Mouse (Mus musculus) cortical plate, adult 2 months (tissue): ENCODE measurements around the gene Acot5. TPM values are rescaled to one million over a fixed set of nuclear protein-coding genes. Genes with fewer than 3 reads are reported as not detected.
"Not testable (repeated sequence)": the region's sequence is repeated elsewhere in the genome, so short reads cannot be mapped to it uniquely, and the experiment has no call there.

Experiments used
- H3K27ac ChIP-seq: fragments of 200-500 bp; 2 replicates; pipeline ENCODE4 v1.5.1; 2012; ENCODE audit warnings: low read length, control low read depth, inconsistent platforms; ENCODE audit not compliant: insufficient read depth
- H3K4me1 ChIP-seq: fragments of 200-500 bp; 2 replicates; pipeline ENCODE4 v1.6.1; 2011; ENCODE audit warnings: low read length; ENCODE audit not compliant: control insufficient read depth, insufficient read depth
- H3K4me3 ChIP-seq: fragments of 200-500 bp; 2 replicates; pipeline ENCODE4 v1.5.1; 2011; ENCODE audit warnings: mild to moderate bottlenecking, low read length, control low read depth; ENCODE audit not compliant: insufficient read depth
- CTCF ChIP-seq: fragments of 200-500 bp; IDR thresholded peaks from 2 replicates; pipeline ENCODE4 v1.5.1; 2011; ENCODE audit warnings: mild to moderate bottlenecking, control low read depth, low read length; ENCODE audit not compliant: insufficient read depth; ENCODE audit errors: extremely low read depth
- POLR2A ChIP-seq: fragments of 200-500 bp; IDR thresholded peaks from 2 replicates; pipeline ENCODE4 v1.6.1; 2011; ENCODE audit warnings: mild to moderate bottlenecking, low read length, control low read depth; ENCODE audit not compliant: insufficient read depth; ENCODE audit errors: extremely low read depth
- polyA plus RNA-seq: library from polyadenylated mRNA; depleted of rRNA; stranded (reverse); fragments of >200 nt; gene quantifications from 2 replicates; pipeline ENCODE4 v1.2.3, GENCODE M21; 2012

Acot5 gene
- polyA plus RNA-seq, 1 experiment: 4.1 TPM

DNA sequence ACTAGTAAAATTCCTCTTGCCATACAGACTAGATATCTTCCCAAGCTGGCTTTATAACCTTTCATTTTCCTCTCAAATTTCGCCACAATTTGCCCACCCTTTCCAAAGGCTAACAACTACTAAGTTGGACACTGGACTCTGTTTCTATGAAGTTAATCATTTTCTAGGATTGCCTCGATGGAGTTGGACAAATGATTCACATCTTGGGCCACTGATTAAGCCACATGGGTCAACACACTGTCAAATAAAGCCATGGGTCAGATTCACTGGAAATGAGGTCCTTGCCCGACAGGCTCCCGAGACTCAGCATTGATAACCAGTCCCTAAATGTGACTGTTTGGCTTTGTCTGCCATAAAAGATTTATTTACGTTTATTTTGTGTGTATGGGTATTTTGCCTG lies 26.9 kb upstream of the Acot5 start:
- TF ChIP-seq CTCF: no peak
- TF ChIP-seq POLR2A: no peak

DNA sequence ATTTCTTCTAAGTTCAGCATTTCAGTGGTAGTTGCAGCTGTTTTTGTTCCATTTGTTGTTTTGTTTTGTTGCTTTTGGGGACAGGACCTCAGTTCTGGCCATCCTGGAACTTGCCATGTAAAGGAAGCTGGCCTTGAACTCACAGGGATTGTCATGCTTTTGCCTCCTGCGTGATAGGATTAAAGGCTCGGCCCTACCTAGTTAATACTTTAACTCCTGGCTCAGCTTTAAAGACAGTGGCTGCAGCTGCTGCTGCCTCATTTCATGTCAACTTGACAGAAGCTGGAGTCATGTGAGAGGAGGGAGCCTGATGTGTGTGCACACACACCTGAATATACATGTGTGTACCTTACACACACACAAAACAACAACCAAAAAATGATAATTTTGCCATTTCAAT lies 25.1 kb upstream of the Acot5 start:
- no peak overlapping the region for H3K27ac ChIP-seq
- H3K4me3 ChIP-seq: no peak overlapping the region
- TF ChIP-seq POLR2A (no peak), CTCF (no peak)
- no peaks in the 10 kb centered on the region for H3K4me1 ChIP-seq

More for the DNA sequence above, 26.9 kb upstream of the Acot5 start:
- Histone ChIP-seq H3K27ac (no peak overlapping the region), H3K4me1 (no peaks in the 10 kb centered on the region), H3K4me3 (no peak overlapping the region)

DNA sequence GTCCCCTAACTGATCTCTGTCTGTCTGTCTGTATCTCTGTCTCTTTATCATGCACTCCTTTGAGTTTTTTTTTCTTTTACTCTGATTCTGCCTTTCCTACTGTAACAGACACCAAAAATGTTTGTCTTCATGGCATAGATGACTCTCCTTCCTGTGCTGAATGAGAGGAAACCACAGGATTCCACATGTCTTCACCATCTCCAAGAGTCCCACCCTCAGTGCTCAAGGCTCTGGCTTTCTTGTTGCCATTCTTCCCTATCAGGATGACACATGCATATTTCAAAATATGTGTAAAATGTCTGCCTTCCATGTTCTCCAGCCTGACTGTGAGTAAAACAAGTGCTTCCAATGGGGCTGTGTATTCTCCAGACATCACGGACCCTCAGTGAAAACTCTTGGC lies 22.2 kb upstream of the Acot5 start:
- no peak overlapping the region for H3K27ac ChIP-seq
- no peaks in the 10 kb centered on the region for H3K4me1 ChIP-seq
- no peak overlapping the region for H3K4me3 ChIP-seq
- no peak for TF ChIP-seq CTCF
- no peak for TF ChIP-seq POLR2A

DNA sequence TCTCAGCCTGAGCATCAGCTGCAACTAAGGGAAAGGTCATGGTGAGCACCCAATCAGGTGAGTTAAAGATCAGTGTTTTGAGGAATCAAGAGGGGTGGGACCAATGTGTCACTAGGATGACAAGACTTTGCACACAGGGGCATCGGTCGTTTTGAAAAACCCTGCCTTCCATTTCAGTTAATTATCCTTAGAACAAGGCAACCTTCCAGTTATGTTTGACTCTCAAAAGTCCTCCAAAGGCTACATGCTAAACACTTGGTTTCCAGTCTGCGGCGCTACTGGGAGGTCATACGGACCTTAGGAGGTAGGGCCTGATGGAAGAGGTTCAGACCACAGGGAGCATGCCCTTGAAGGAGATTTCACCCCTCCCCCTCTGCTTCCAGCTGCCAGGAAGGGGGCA lies 18.4 kb upstream of the Acot5 start:
- not testable (repeated sequence) for H3K4me3 ChIP-seq, H3K27ac ChIP-seq, H3K4me1 ChIP-seq

DNA sequence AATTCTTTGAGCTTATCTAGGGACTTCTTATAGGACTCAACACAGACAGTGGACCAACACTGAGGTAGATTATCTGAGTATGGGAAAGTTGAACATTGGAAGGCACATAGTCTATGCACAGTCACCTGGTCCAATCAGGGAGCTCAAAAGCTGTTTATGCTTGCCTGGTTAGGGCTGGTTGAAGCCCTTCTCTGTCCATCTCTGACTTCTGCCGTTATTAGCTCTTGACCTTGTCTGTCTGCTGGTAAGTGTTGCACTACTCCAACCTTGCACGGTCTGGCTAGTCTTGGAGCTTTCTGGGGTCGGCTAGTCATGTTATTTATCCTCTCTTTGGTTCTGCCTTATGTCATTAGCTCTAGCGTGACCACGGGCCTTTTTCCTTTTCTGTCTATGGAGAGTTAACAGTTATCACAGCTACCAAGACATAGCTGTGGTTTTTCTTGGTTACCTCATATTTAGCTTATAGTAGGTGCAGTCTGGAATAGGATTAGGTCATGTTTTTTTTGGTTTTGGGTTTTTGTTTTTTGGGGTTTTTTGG lies 17.1 kb upstream of the Acot5 start, which contains the start of gene Acot3:
Acot3 (plus strand) TSS at position 208 of the 538 bp plus-strand sequence.
- TF ChIP-seq POLR2A (no peak), CTCF (no peak)
- Histone ChIP-seq H3K4me3 (peak within 1 kb of the TSS; percentile 51; the same call in 1 of the 2 replicates), H3K4me1 (peaks cover 2% of the 10 kb centered on the region; the same call in 1 of the 2 replicates), H3K27ac (no peak within 1 kb of the TSS)

DNA sequence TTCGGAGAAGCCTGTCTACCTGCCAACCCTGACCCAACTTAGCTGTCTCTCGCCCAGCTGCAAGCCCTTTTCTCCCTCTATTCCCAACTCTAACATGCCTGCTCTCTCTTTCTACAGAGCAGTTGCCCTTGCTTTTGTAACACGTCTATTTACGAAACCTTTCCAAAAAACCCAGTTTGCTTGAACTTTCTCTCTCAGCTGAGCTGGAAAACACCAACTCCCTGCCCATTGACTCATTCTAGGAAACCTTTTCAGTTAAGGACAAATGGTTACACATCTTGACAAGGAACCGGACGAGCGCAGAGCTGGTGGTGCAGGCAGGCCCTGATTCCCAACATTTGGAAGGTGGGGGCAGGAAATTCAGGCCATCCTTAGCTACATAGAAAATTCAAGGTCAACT lies 16.5 kb upstream of the Acot5 start:
- H3K4me1 ChIP-seq: peaks cover 2% of the 10 kb centered on the region; the same call in 1 of the 2 replicates
- no peak overlapping the region for H3K27ac ChIP-seq
- no peak for TF ChIP-seq POLR2A
- TF ChIP-seq CTCF: no peak
- H3K4me3 ChIP-seq: peak overlapping the region; percentile 51; the same call in 1 of the 2 replicates

DNA sequence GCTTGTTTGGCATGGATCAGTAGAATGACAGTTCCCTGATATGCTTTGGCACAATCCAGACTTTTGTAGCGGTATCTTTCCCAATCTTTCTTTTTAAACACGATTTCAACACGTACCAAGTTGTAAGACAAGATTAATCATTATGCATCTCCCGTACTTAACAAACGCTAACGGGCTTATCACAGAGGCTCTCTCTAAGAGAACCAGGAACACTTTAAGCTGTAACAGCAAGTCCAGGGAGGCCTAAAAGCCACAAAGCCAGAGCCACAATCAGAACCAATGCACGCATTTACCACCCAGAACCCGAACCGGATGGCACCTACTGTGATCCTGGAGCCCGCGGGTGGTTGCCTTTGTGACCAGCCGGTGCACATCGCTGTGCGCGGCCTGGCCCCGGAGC lies 16.0 kb upstream of the Acot5 start:
- TF ChIP-seq CTCF (no peak), POLR2A (no peak)
- H3K4me1 ChIP-seq: peaks cover 2% of the 10 kb centered on the region; the same call in 1 of the 2 replicates
- H3K27ac ChIP-seq: no peak overlapping the region
- H3K4me3 ChIP-seq: peak overlapping the region; percentile 51

DNA sequence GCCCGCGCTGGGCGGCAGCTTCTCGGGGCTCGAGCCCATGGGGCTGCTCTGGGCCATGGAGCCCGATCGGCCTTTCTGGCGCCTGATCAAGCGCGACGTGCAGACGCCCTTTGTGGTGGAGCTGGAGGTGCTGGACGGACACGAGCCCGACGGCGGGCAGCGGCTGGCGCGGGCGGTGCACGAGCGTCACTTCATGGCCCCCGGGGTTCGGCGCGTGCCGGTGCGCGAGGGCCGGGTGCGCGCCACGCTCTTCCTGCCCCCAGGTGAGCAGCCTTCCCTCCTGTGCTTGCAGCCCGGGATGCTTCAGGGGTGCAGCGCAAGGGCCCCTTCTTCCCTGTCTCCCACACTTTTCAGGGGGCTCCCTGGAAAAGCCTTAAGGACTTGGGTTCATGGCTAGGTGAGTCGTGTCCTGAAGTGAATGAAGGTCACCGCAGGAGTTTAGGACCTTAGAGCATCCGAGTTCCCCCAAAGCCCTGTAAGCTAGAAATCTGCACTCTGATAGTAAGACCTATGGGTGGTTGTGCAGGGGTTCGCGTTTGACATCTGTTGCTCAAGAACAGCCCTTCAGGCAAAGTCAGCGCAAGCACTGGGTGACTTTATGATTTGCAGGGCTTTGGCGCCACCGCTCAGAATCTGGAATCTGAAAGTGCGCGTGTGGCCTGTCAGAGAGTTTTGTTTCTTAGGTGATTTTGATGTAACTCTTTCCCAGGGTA lies 15.3 kb upstream of the Acot5 start:
- Histone ChIP-seq H3K4me3 (peak overlapping the region; percentile 51), H3K4me1 (peaks cover 2% of the 10 kb centered on the region; the same call in 1 of the 2 replicates), H3K27ac (no peak overlapping the region)
- no peak for TF ChIP-seq POLR2A
- 0 out of 2 replicates have a peak, but pooled peaks have one; percentile 6 for TF ChIP-seq CTCF

DNA sequence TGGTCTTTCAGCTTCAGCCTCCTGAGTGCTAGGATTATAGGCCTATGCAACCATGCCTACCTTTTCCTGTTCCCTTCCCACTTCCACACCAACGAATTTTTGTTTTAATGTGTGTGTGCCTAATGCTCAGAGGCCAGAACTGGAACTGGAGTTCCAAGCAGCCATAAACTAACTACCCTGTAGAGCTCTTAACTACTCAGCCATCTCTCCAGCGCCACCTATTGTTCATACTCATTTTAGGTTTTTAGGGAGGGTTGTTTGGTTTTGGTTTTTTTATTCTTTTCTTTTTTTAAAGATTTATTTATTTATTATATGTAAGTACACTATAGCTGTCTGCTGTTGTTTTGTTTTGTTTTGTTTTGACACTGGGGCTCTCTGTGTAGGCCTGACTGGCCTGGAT lies 8.2 kb upstream of the Acot5 start:
- H3K4me3 ChIP-seq: no peak overlapping the region
- no peak overlapping the region for H3K27ac ChIP-seq
- no peaks in the 10 kb centered on the region for H3K4me1 ChIP-seq
- TF ChIP-seq CTCF (peak; percentile 23; the same call in 1 of the 2 replicates), POLR2A (no peak)

DNA sequence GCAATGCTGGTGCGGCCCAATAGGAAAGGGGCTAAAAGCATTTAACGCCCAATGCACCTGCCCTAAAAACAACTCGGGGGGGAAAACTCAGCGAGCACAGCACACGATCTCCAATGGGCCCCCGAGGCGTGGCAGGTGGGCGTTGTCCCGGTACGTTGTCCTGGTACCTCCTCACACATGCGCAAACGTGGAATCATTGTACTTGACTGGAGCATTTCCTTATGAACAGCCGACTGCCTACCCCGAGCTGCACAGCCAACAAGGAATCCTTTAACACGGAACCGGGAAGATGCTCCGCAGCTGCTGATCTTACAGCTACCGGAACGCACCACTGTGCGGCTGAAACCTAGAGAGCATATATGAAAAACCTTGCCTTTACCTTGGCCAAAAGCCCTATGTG lies 6.8 kb upstream of the Acot5 start:
- TF ChIP-seq CTCF (no peak), POLR2A (no peak)
- no peak overlapping the region for H3K4me3 ChIP-seq
- no peak overlapping the region for H3K27ac ChIP-seq
- no peaks in the 10 kb centered on the region for H3K4me1 ChIP-seq

DNA sequence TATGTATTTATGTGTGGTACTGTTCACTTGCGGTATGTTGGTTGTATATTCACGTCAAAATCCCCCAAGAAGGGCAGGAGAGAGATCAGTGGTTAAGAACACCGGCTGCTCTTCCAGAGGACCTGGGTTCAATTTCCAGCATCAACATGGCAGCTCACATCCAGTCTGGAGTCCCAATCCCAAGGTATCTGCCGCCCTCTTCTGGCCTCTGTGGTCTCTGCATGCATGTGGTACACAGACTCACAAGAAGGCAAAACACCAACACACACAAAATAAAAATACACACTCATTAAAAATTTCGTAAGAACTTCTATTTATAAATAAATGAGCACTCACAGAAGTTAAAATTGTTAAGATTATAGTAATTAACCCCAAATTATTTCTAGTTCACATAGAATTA lies 5.9 kb upstream of the Acot5 start:
- no peak for TF ChIP-seq POLR2A
- TF ChIP-seq CTCF: 0 out of 2 replicates have a peak, but pooled peaks have one; percentile 2
- Histone ChIP-seq H3K4me3 (no peak overlapping the region), H3K27ac (no peak overlapping the region)

More for the DNA sequence above, 5.9 kb upstream of the Acot5 start:
- H3K4me1 ChIP-seq: no peaks in the 10 kb centered on the region
